Mouse (Mus musculus): ENCODE measurements around the gene Atp11a. TPM values are rescaled to one million over a fixed set of nuclear protein-coding genes. Genes with fewer than 3 reads are reported as not detected.

Gene Atp11a
- polyA plus RNA-seq, 1 experiment from 2014 or later, result 8.9 TPM

DNA sequence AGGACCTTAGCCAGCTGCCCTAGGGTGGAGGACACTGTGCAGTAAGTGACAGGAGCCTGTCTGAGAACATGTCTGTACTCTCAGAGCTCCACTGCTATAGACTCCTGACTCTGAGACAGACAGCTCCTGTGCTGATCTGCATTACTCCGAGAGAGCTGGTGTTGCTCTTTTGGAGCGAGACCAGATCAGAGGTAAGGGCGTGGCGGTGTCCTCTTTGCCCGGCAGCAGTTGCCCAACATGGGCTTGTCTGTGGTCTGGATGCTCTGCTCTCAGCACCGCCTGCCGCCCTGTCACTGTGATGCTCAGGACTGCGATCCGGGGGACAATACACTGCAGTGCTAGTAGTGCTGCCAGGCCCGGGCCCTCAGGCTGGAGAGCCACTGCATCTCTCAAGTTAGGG is 19.4 kb downstream of the Atp11a start:
- no peaks in the 10 kb centered on the region for H3K9me3 ChIP-seq (ENCODE audit: control insufficient read depth, low read length)
- ATAC-seq, result no peak
- no peaks in the 10 kb centered on the region for H3K36me3 ChIP-seq (ENCODE audit: control insufficient read depth, insufficient read depth, low read length)
- H3K27ac ChIP-seq (ENCODE audit: low read depth, low read length), result no peak overlapping the region
- H3K4me2 ChIP-seq (ENCODE audit: low read length), result no peak overlapping the region
- H3K4me3 ChIP-seq (ENCODE audit: low read length), result no peak overlapping the region
- H3K4me1 ChIP-seq (ENCODE audit: control insufficient read depth, insufficient read depth, low read depth, low read length), result no peaks in the 10 kb centered on the region
- H3K27me3 ChIP-seq (replicated peaks; ENCODE audit: control insufficient read depth, insufficient read depth, low read length), result no peaks in the 10 kb centered on the region
- no peak overlapping the region for H3K9ac ChIP-seq (ENCODE audit: low read depth, low read length)
- WGBS, result 82% methylated on average over 10 of the region's 10 CpGs

DNA sequence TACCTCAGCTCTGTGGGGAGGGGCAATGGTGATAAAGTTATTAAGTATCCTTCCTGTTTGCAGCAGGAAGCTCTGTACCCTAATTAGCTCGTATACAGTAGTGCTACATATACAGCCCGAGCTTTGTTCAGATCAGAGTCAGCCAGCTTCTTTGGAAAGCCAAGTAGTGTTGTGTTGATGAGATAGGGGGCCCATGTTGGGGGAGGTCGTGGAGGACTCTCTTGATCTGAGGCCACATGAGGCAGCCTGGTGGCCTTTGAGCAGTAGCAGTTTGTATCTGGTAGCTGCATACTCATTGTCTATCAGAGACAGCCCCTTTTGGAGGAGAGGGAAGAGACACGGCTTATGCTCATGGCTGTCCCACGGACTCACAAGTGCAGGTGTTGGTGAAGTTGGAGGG is 20.4 kb downstream of the Atp11a start:
- no peaks in the 10 kb centered on the region for H3K36me3 ChIP-seq (ENCODE audit: control insufficient read depth, insufficient read depth, low read length)
- H3K9ac ChIP-seq (ENCODE audit: low read depth, low read length), result no peak overlapping the region
- no peak overlapping the region for H3K27ac ChIP-seq (ENCODE audit: low read depth, low read length)
- H3K27me3 ChIP-seq (replicated peaks; ENCODE audit: control insufficient read depth, insufficient read depth, low read length), result no peaks in the 10 kb centered on the region
- H3K9me3 ChIP-seq (ENCODE audit: control insufficient read depth, low read length), result no peaks in the 10 kb centered on the region
- 74% methylated on average over 5 of the region's 5 CpGs for WGBS
- no peaks in the 10 kb centered on the region for H3K4me1 ChIP-seq (ENCODE audit: control insufficient read depth, insufficient read depth, low read depth, low read length)
- no peak overlapping the region for H3K4me3 ChIP-seq (ENCODE audit: low read length)
- ATAC-seq, result no peak
- no peak overlapping the region for H3K4me2 ChIP-seq (ENCODE audit: low read length)

DNA sequence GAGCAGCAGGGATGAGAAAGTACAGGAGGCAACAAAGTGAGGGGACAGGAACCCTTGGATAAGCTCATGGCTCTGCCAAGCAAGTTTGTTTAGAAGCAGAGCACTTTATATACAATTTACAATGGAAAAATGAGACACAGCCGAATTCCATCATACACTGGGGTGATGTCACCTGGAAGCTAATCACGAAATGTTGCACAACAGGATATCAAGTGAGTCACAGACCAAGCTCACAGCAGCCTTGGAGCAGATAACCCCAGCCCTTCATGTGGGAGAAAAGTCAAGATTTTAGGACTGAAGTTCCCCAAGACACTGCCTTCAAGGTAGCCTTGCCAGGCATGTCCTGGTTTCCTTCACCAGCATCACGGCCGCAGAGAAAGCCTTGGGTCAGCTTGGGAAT is 22.7 kb downstream of the Atp11a start:
- 86% methylated on average over 4 of the region's 4 CpGs for WGBS
- H3K4me1 ChIP-seq (ENCODE audit: control insufficient read depth, insufficient read depth, low read depth, low read length), result no peaks in the 10 kb centered on the region
- no peaks in the 10 kb centered on the region for H3K36me3 ChIP-seq (ENCODE audit: control insufficient read depth, insufficient read depth, low read length)
- no peak overlapping the region for H3K9ac ChIP-seq (ENCODE audit: low read depth, low read length)
- no peak for ATAC-seq
- H3K4me3 ChIP-seq (ENCODE audit: low read length), result no peak overlapping the region
- no peak overlapping the region for H3K27ac ChIP-seq (ENCODE audit: low read depth, low read length)
- H3K27me3 ChIP-seq (replicated peaks; ENCODE audit: control insufficient read depth, insufficient read depth, low read length), result no peaks in the 10 kb centered on the region
- no peak overlapping the region for H3K4me2 ChIP-seq (ENCODE audit: low read length)
- no peaks in the 10 kb centered on the region for H3K9me3 ChIP-seq (ENCODE audit: control insufficient read depth, low read length)

DNA sequence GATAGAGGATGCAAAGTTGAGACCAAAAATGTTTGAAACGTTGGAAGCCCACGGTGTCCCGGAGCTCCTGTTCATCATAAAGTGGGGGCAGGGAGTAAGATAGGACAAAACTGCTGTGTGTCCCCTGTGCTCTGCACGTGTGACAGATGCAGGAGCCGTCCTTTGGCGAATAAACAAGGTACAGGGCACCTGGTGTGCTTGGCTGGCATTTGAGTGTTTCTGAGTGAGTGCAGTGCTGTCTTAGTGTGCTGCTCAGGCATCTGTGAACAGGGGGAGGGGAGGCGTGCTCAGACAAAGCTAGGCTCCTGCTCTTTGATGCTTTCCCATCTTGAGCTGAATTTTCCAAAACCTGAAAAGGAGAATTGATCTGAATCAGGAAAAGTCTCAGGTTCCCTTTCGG is 28.7 kb downstream of the Atp11a start:
- Histone ChIP-seq H3K27me3 (replicated peaks; ENCODE audit: control insufficient read depth, insufficient read depth, low read length) (no peaks in the 10 kb centered on the region), H3K36me3 (ENCODE audit: control insufficient read depth, insufficient read depth, low read length) (no peaks in the 10 kb centered on the region), H3K9me3 (ENCODE audit: control insufficient read depth, low read length) (no peaks in the 10 kb centered on the region), H3K4me1 (ENCODE audit: control insufficient read depth, insufficient read depth, low read depth, low read length) (peaks cover 8% of the 10 kb centered on the region; the same call in 1 of the 2 replicates), H3K27ac (ENCODE audit: low read depth, low read length) (no peak overlapping the region), H3K9ac (ENCODE audit: low read depth, low read length) (no peak overlapping the region), H3K4me3 (ENCODE audit: low read length) (no peak overlapping the region), H3K4me2 (ENCODE audit: low read length) (no peak overlapping the region)
- 53% methylated on average over 8 of the region's 8 CpGs for WGBS
- ATAC-seq, result peak; percentile 22

DNA sequence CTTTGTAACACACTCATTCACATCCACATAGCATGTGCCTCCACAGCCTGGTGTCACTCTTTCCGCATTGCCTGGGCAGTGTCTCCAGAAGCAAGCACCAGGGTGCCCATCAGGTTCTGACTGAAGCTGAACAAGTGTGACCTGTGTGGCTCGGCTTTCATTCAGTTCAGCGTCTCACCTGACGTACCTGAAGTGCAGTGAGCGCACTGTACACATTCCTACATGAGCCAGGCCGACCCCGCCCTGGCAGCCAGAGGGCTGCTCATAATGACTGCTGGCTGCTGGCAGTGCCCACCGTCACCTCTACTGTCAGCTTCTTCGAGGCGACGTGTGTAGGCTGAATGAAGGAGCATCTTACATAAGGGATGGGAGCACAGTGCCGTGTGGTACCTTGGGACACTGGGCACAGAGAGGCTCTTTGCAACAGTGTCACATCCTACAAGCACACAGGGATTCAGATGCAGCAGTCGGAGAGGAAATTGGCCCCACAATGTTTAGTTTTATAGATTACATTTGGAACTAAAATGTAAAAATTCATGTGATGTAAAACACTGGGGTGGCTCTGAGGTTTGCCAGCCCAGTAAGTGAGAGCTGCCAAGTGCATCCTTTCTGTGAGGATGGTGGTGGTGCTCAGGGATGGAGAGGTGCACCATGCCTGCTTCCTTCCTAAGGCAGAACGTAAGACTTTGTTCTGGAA is 29.6 kb downstream of the Atp11a start:
- H3K36me3 ChIP-seq (ENCODE audit: control insufficient read depth, insufficient read depth, low read length), result no peaks in the 10 kb centered on the region
- ATAC-seq, result no peak
- WGBS, result 80% methylated on average over 14 of the region's 14 CpGs
- H3K9me3 ChIP-seq (ENCODE audit: control insufficient read depth, low read length), result no peaks in the 10 kb centered on the region
- no peak overlapping the region for H3K9ac ChIP-seq (ENCODE audit: low read depth, low read length)
- H3K4me3 ChIP-seq (ENCODE audit: low read length), result no peak overlapping the region
- H3K4me1 ChIP-seq (ENCODE audit: control insufficient read depth, insufficient read depth, low read depth, low read length), result peaks cover 8% of the 10 kb centered on the region; the same call in 1 of the 2 replicates
- H3K27ac ChIP-seq (ENCODE audit: low read depth, low read length), result no peak overlapping the region
- no peak overlapping the region for H3K4me2 ChIP-seq (ENCODE audit: low read length)
- no peaks in the 10 kb centered on the region for H3K27me3 ChIP-seq (replicated peaks; ENCODE audit: control insufficient read depth, insufficient read depth, low read length)

DNA sequence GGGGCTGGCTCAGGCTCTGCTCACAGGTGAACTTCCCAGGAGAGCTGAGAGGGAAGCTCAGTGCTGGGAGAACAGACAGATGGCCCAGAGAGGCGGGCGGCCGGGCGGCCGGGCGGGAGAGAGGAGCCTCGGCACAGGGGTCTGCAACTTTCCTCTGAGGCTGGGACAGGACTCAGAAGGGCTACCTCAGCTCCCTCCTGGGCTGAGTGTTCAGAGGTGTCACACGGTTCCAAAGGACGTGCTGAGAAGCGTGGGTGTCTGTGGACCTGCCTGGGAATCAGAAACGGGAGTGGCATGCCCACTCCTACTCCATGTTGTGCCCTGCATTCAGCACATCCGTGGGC is 30.1 kb downstream of the Atp11a start:
- no peak overlapping the region for H3K4me3 ChIP-seq (ENCODE audit: low read length)
- WGBS, result 65% methylated on average over 12 of the region's 12 CpGs
- H3K4me1 ChIP-seq (ENCODE audit: control insufficient read depth, insufficient read depth, low read depth, low read length), result peaks cover 8% of the 10 kb centered on the region; the same call in 1 of the 2 replicates

DNA sequence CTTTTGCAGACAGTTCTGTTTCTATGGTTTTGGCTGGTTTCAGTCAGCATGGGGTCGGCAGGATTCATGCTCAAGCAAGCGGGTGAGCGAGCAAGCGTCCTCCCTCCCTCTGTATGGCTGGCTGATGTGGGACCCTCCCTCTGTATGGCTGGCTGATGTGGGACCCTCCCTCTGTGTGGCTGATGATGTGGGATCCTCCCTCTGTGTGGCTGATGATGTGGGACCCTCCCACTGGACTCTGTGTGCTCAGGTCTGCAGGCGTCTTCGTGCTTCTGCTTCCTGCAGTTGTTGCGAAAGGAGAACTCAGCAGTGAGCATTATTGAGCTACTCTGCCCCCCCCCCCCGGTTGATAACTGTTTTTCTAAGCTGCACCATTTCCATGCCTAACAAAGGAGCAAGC is 30.6 kb downstream of the Atp11a start:
- no peak for ATAC-seq
- Histone ChIP-seq H3K27me3 (replicated peaks; ENCODE audit: control insufficient read depth, insufficient read depth, low read length) (no peaks in the 10 kb centered on the region), H3K9ac (ENCODE audit: low read depth, low read length) (no peak overlapping the region), H3K4me3 (ENCODE audit: low read length) (no peak overlapping the region), H3K27ac (ENCODE audit: low read depth, low read length) (no peak overlapping the region), H3K9me3 (ENCODE audit: control insufficient read depth, low read length) (no peaks in the 10 kb centered on the region), H3K4me1 (ENCODE audit: control insufficient read depth, insufficient read depth, low read depth, low read length) (peaks cover 8% of the 10 kb centered on the region; the same call in 1 of the 2 replicates), H3K4me2 (ENCODE audit: low read length) (no peak overlapping the region), H3K36me3 (ENCODE audit: control insufficient read depth, insufficient read depth, low read length) (no peaks in the 10 kb centered on the region)
- 47% methylated on average over 8 of the region's 8 CpGs for WGBS

More for the DNA sequence above, 30.1 kb downstream of the Atp11a start:
- no peaks in the 10 kb centered on the region for H3K9me3 ChIP-seq (ENCODE audit: control insufficient read depth, low read length)
- ATAC-seq, result no peak
- no peaks in the 10 kb centered on the region for H3K27me3 ChIP-seq (replicated peaks; ENCODE audit: control insufficient read depth, insufficient read depth, low read length)
- no peaks in the 10 kb centered on the region for H3K36me3 ChIP-seq (ENCODE audit: control insufficient read depth, insufficient read depth, low read length)
- H3K27ac ChIP-seq (ENCODE audit: low read depth, low read length), result no peak overlapping the region
- no peak overlapping the region for H3K9ac ChIP-seq (ENCODE audit: low read depth, low read length)
- H3K4me2 ChIP-seq (ENCODE audit: low read length), result no peak overlapping the region

DNA sequence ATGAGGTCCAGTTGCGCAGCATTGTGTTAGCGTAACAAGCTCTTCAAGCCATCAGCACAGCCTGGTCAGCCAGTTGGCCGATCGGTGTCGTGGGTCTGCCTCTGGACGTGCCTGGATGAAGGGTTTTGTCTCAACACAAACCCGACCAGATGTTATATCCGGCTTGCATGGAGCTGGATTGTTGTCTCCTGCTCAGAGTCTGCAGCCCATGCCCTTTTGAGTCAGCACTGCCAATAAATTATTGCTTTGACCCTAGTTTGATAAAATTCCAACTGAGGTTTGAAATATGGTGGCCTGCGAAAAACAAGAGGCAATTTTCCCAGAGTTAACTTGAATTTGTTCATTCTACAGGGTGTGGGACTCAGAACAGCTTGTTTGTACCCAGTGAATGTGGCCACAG is 31.9 kb downstream of the Atp11a start:
- H3K36me3 ChIP-seq (ENCODE audit: control insufficient read depth, insufficient read depth, low read length), result no peaks in the 10 kb centered on the region
- H3K9ac ChIP-seq (ENCODE audit: low read depth, low read length), result no peak overlapping the region
- H3K9me3 ChIP-seq (ENCODE audit: control insufficient read depth, low read length), result no peaks in the 10 kb centered on the region
- H3K4me3 ChIP-seq (ENCODE audit: low read length), result no peak overlapping the region
- WGBS, result 82% methylated on average over 9 of the region's 9 CpGs
- ATAC-seq, result no peak
- peaks cover 8% of the 10 kb centered on the region; the same call in 1 of the 2 replicates for H3K4me1 ChIP-seq (ENCODE audit: control insufficient read depth, insufficient read depth, low read depth, low read length)
- H3K27me3 ChIP-seq (replicated peaks; ENCODE audit: control insufficient read depth, insufficient read depth, low read length), result no peaks in the 10 kb centered on the region
- no peak overlapping the region for H3K4me2 ChIP-seq (ENCODE audit: low read length)
- H3K27ac ChIP-seq (ENCODE audit: low read depth, low read length), result no peak overlapping the region

DNA sequence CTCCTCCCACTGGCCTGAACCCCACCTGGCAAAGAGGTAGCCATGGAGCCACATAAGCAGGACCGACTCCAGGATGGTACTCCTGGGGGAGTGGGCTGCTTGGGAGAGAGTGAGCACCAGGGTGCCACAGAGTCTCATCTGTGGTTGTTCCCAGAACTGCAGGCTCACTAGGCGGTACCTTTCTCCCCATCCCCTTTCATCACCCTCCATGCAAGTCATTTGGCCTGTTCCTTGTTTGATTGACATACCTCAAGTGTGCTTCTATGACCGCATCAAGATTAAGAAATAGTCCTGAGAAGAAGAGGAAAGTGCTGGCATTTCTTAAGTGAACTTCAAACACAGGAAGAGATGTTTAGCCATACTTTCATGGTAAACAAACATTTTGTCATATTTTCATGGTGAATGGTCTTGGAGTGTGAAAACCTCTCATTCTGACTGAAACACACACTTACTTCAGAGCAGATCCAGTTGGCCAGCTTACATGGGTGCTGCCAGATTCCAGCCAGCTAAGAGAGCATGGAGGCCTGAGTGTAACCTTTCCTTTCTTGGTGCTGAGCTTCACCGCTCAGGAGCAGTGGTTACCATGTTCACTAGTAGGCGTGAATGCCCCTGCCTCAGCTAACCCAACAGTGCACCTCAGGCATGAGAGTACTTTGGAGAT is 38.3 kb downstream of the Atp11a start:
- Histone ChIP-seq H3K27ac (ENCODE audit: low read depth, low read length) (no peak overlapping the region), H3K9me3 (ENCODE audit: control insufficient read depth, low read length) (no peaks in the 10 kb centered on the region), H3K4me3 (ENCODE audit: low read length) (no peak overlapping the region), H3K27me3 (replicated peaks; ENCODE audit: control insufficient read depth, insufficient read depth, low read length) (no peaks in the 10 kb centered on the region), H3K36me3 (ENCODE audit: control insufficient read depth, insufficient read depth, low read length) (no peaks in the 10 kb centered on the region), H3K4me2 (ENCODE audit: low read length) (no peak overlapping the region), H3K4me1 (ENCODE audit: control insufficient read depth, insufficient read depth, low read depth, low read length) (no peaks in the 10 kb centered on the region; the same call in 1 of the 2 replicates), H3K9ac (ENCODE audit: low read depth, low read length) (no peak overlapping the region)
- ATAC-seq, result no peak
- 91% methylated on average over 5 of the region's 5 CpGs for WGBS
